Mouse (Mus musculus) heart, embryonic 11.5 days (tissue): ENCODE measurements around the gene Gcnt2. TPM values are rescaled to one million over a fixed set of nuclear protein-coding genes. Genes with fewer than 3 reads are reported as not detected.
A peak's percentile ranks its signal among the peaks of the same experiment; 100 is the strongest.

Experiments
- ATAC-seq: fragments of 200-750 bp; cut with Nextera tagmentation; replicated peaks from 2 replicates; pipeline ENCODE4 v1.8.0; 2017; ENCODE audit warnings: moderate library complexity; ENCODE audit not compliant: insufficient number of reproducible peaks, low FRiP score, low TSS enrichment
- H3K27ac ChIP-seq: fragments of 300-500 bp; sonication (generic); 2 replicates; pipeline ENCODE4 v1.5.1; 2014; ENCODE audit warnings: mild to moderate bottlenecking, low read depth, low read length
- H3K27me3 ChIP-seq: fragments of 300-500 bp; sonication (generic); 2 replicates; pipeline ENCODE4 v1.6.1; 2014; ENCODE audit warnings: mild to moderate bottlenecking, low read length, mixed read lengths; ENCODE audit not compliant: control insufficient read depth, insufficient read depth
- H3K36me3 ChIP-seq: fragments of 300-500 bp; sonication (generic); 2 replicates; pipeline ENCODE4 v1.6.1; 2014; ENCODE audit warnings: mild to moderate bottlenecking, low read length, moderate library complexity, mixed read lengths; ENCODE audit not compliant: control insufficient read depth, insufficient read depth
- H3K4me1 ChIP-seq: fragments of 300-500 bp; sonication (generic); 2 replicates; pipeline ENCODE4 v1.6.1; 2014; ENCODE audit warnings: low read length; ENCODE audit not compliant: control insufficient read depth, insufficient read depth
- H3K4me2 ChIP-seq: fragments of 300-500 bp; sonication (generic); 2 replicates; pipeline ENCODE4 v1.6.1; 2014; ENCODE audit warnings: mild to moderate bottlenecking, moderate library complexity
- H3K4me3 ChIP-seq: fragments of 300-500 bp; sonication (generic); 2 replicates; pipeline ENCODE4 v1.5.1; 2014; ENCODE audit warnings: low read depth, low read length
- H3K9ac ChIP-seq: fragments of 300-500 bp; sonication (generic); 2 replicates; pipeline ENCODE4 v1.6.1; 2014; ENCODE audit warnings: mild to moderate bottlenecking, low read depth, low read length, moderate library complexity
- H3K9me3 ChIP-seq: fragments of 300-500 bp; sonication (generic); replicated peaks from 2 replicates; pipeline ENCODE4 v1.6.1; 2016; ENCODE audit warnings: low read length; ENCODE audit not compliant: control insufficient read depth
- WGBS: fragments of 180-500 bp; shearing (Covaris S2); extraction: QIAGEN DNeasy Blood & Tissue Kit; methylation state at CpG from one replicate; pipeline ENCODE4 v1.1.7; 2014; ENCODE audit not compliant: insufficient replicate concordance; 5-methylcytosine and 5-hydroxymethylcytosine counted together
- polyA plus RNA-seq: library from polyadenylated mRNA; unstranded; fragments of >200 nt; fragmentation: Nextera tagmentation; extraction: Ambion mirVana; gene quantifications from 2 replicates; pipeline ENCODE4 v1.2.1, GENCODE M21; 2014

Gcnt2 gene
- polyA plus RNA-seq, 1 experiment from 2014 or later, result 4.1 TPM

- Histone ChIP-seq H3K9ac (no peak overlapping the region), H3K27me3 (no peaks in the 10 kb centered on the region), H3K9me3 (no peaks in the 10 kb centered on the region), H3K4me3 (no peak overlapping the region), H3K4me2 (no peak overlapping the region), H3K36me3 (no peaks in the 10 kb centered on the region), H3K4me1 (no peaks in the 10 kb centered on the region), H3K27ac (no peak overlapping the region)
- no peak for ATAC-seq
- WGBS, result 64% methylated on average over 5 of the region's 5 CpGs
Observed at GRCm38 (mm10) chr13:40932573-40932972, 73.0 kb downstream of the Gcnt2 start.

GRCm38 (mm10) chr13:40934341-40934740 is 74.8 kb downstream of the Gcnt2 start:
- Histone ChIP-seq H3K27ac (no peak overlapping the region), H3K9me3 (no peaks in the 10 kb centered on the region), H3K4me2 (no peak overlapping the region), H3K36me3 (no peaks in the 10 kb centered on the region), H3K4me3 (no peak overlapping the region), H3K27me3 (no peaks in the 10 kb centered on the region), H3K9ac (no peak overlapping the region), H3K4me1 (peaks cover 5% of the 10 kb centered on the region; the same call in 1 of the 2 replicates)
- 63% methylated on average over 3 of the region's 3 CpGs for WGBS
- ATAC-seq, result no peak

- peaks cover 5% of the 10 kb centered on the region; the same call in 1 of the 2 replicates for H3K4me1 ChIP-seq
- H3K36me3 ChIP-seq, result no peaks in the 10 kb centered on the region
- H3K4me3 ChIP-seq, result no peak overlapping the region
- H3K27ac ChIP-seq, result no peak overlapping the region
- no peak overlapping the region for H3K4me2 ChIP-seq
- no peaks in the 10 kb centered on the region for H3K27me3 ChIP-seq
- H3K9me3 ChIP-seq, result no peaks in the 10 kb centered on the region
- H3K9ac ChIP-seq, result no peak overlapping the region
- 83% methylated on average over 5 of the region's 5 CpGs for WGBS
- ATAC-seq, result no peak
Observed at GRCm38 (mm10) chr13:40937586-40937985, 78.0 kb downstream of the Gcnt2 start.

GRCm38 (mm10) chr13:40938485-40939357 is 79.2 kb downstream of the Gcnt2 start:
- H3K4me2 ChIP-seq, result no peak overlapping the region
- H3K36me3 ChIP-seq, result no peaks in the 10 kb centered on the region
- no peak overlapping the region for H3K4me3 ChIP-seq
- H3K27me3 ChIP-seq, result no peaks in the 10 kb centered on the region
- no peaks in the 10 kb centered on the region for H3K9me3 ChIP-seq
- 59% methylated on average over 11 of the region's 11 CpGs for WGBS
- H3K9ac ChIP-seq, result no peak overlapping the region
- peak overlapping the region; percentile 35 for H3K27ac ChIP-seq
- ATAC-seq, result no peak
- peaks cover 5% of the 10 kb centered on the region; the same call in 1 of the 2 replicates for H3K4me1 ChIP-seq

GRCm38 (mm10) chr13:40943066-40943465 is 83.5 kb downstream of the Gcnt2 start:
- no peaks in the 10 kb centered on the region for H3K9me3 ChIP-seq
- no peak overlapping the region for H3K9ac ChIP-seq
- no peak overlapping the region for H3K4me2 ChIP-seq
- H3K4me3 ChIP-seq, result no peak overlapping the region
- no peaks in the 10 kb centered on the region for H3K36me3 ChIP-seq
- H3K4me1 ChIP-seq, result peaks cover 21% of the 10 kb centered on the region
- H3K27ac ChIP-seq, result no peak overlapping the region
- H3K27me3 ChIP-seq, result no peaks in the 10 kb centered on the region
- WGBS, result 81% methylated on average over 1 of the region's 1 CpGs
- ATAC-seq, result no peak

GRCm38 (mm10) chr13:40943936-40944335 is 84.4 kb downstream of the Gcnt2 start:
- no peaks in the 10 kb centered on the region for H3K36me3 ChIP-seq
- 0 out of 2 replicates have a peak overlapping the region, but pooled peaks have one; percentile 10 for H3K27ac ChIP-seq
- no peak overlapping the region for H3K4me3 ChIP-seq
- no peaks in the 10 kb centered on the region for H3K27me3 ChIP-seq
- no peaks in the 10 kb centered on the region for H3K9me3 ChIP-seq
- no peak for ATAC-seq
- no peak overlapping the region for H3K9ac ChIP-seq
- 28% methylated on average over 5 of the region's 5 CpGs for WGBS
- H3K4me2 ChIP-seq, result no peak overlapping the region
- H3K4me1 ChIP-seq, result peaks cover 20% of the 10 kb centered on the region

GRCm38 (mm10) chr13:40944346-40944745 is 84.8 kb downstream of the Gcnt2 start:
- Histone ChIP-seq H3K4me1 (peaks cover 18% of the 10 kb centered on the region), H3K9ac (no peak overlapping the region), H3K9me3 (no peaks in the 10 kb centered on the region), H3K36me3 (no peaks in the 10 kb centered on the region), H3K4me2 (no peak overlapping the region), H3K27me3 (no peaks in the 10 kb centered on the region), H3K4me3 (no peak overlapping the region), H3K27ac (0 out of 2 replicates have a peak overlapping the region, but pooled peaks have one; percentile 10)
- ATAC-seq, result no peak
- WGBS, result 12% methylated on average over 3 of the region's 3 CpGs

- Histone ChIP-seq H3K27ac (no peak overlapping the region), H3K27me3 (no peaks in the 10 kb centered on the region), H3K36me3 (no peaks in the 10 kb centered on the region), H3K4me2 (no peak overlapping the region), H3K4me3 (no peak overlapping the region), H3K9ac (no peak overlapping the region), H3K4me1 (peaks cover 18% of the 10 kb centered on the region), H3K9me3 (no peaks in the 10 kb centered on the region)
- no peak for ATAC-seq
- WGBS, result 62% methylated on average over 3 of the region's 3 CpGs
Observed at GRCm38 (mm10) chr13:40946513-40946912, 87.0 kb downstream of the Gcnt2 start.
